Mouse (Mus musculus): Measurements from ENCODE around the gene Ntn1. TPM values are rescaled to one million over a fixed set of nuclear protein-coding genes. Genes with fewer than 3 reads are reported as not detected.

Gene Ntn1
- polyA plus RNA-seq, 1 experiment, result 24.4 TPM

DNA sequence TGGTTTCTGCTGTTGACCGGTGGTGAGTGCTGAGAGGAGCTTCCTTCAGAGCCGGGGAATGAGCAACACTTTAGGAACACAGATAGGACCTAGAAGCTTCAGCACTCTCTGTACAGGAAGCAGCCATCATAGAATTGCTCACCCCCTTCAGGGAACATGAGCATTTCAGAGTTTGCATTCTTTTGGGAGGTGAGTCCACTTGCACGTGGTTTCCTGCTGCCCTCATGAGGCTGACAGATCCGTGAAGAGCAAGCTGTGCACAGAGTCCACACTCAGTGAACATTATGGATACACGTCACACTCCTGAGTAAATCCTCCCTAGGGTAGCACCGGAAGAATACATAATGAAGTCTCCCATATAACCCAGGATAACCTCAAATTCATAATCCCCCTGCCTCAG lies 205.5 kb downstream of the Ntn1 start:
- no peak overlapping the region for H3K27ac ChIP-seq (ENCODE audit: insufficient read depth, low read depth, low read length)
- H3K4me1 ChIP-seq (ENCODE audit: control insufficient read depth, insufficient read depth, low read length), result no peaks in the 10 kb centered on the region
- TF ChIP-seq POLR2A (IDR thresholded peaks at IDR 0.05; ENCODE audit: low read depth, low read length), result no peak
- 0 out of 2 replicates have a peak, but pooled peaks have one; percentile 30 for TF ChIP-seq CTCF (conservative IDR thresholded peaks at IDR 0.05; ENCODE audit: insufficient read depth, insufficient read length, low read depth, low read length)

DNA sequence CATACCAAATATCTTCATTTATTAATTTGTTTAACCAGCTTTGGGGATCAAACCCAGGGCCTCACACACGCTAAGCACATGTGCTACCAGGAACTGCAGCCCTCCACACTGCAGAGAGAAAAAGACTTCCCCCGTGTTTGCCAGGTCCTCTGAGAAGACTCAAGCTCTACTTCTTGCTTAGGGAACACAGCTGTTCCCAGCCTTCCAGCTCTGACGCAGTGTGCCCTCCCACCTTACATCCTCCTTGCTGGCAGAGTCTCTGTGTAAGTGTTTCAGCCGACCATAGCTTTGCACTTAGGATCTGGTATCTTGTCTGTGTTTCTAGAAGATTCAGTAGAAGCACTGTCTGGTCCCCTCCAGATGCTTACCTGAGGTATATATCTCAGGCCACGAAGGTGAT lies 209.8 kb downstream of the Ntn1 start:
- Histone ChIP-seq H3K4me1 (ENCODE audit: control insufficient read depth, insufficient read depth, low read length) (peaks cover 3% of the 10 kb centered on the region; the same call in 1 of the 2 replicates), H3K36me3 (ENCODE audit: control insufficient read depth, insufficient read depth, low read length) (no peaks in the 10 kb centered on the region), H3K27me3 (replicated peaks; ENCODE audit: control insufficient read depth, insufficient read depth, low read length) (no peaks in the 10 kb centered on the region), H3K4me3 (ENCODE audit: insufficient read depth, low read depth, low read length) (no peak overlapping the region), H3K27ac (ENCODE audit: insufficient read depth, low read depth, low read length) (no peak overlapping the region)
- WGBS, result 88% methylated on average over 5 of the region's 5 CpGs
- TF ChIP-seq POLR2A (IDR thresholded peaks at IDR 0.05; ENCODE audit: low read depth, low read length) (no peak), CTCF (conservative IDR thresholded peaks at IDR 0.05; ENCODE audit: insufficient read depth, insufficient read length, low read depth, low read length) (no peak)
- no peak for DNase-seq

More for the DNA sequence above, 205.5 kb downstream of the Ntn1 start:
- no peak for DNase-seq
- H3K4me3 ChIP-seq (ENCODE audit: insufficient read depth, low read depth, low read length), result no peak overlapping the region
- no peaks in the 10 kb centered on the region for H3K27me3 ChIP-seq (replicated peaks; ENCODE audit: control insufficient read depth, insufficient read depth, low read length)
- 56% methylated on average over 6 of the region's 6 CpGs for WGBS
- H3K36me3 ChIP-seq (ENCODE audit: control insufficient read depth, insufficient read depth, low read length), result no peaks in the 10 kb centered on the region

DNA sequence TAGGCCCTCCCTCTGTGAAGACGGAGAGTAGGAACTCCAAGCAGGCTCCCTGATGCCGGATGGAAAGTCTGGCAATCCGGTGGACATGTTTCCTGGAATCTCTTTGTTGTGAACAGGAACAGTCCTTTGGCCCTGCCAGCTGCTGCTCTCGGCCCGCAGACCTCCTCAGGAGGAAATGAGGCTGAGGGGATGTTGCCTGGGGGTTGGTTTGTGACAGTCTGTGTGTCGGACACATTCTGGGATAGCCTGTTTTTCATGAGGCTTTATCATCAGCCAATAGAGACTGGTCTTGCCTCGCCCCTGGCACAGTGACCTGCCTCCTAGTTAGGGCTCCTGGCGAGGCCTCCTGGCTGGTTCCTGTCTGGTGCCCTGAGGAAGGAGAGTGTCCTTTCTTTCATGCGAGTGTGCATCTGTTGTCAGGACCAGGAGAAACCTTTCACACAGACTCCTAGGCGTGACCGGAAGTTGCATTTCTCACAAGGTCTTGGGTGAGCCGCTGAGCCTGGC lies 211.9 kb downstream of the Ntn1 start:
- TF ChIP-seq CTCF (conservative IDR thresholded peaks at IDR 0.05; ENCODE audit: insufficient read depth, insufficient read length, low read depth, low read length), result no peak
- TF ChIP-seq POLR2A (IDR thresholded peaks at IDR 0.05; ENCODE audit: low read depth, low read length), result no peak
- Histone ChIP-seq H3K27ac (ENCODE audit: insufficient read depth, low read depth, low read length) (no peak overlapping the region), H3K27me3 (replicated peaks; ENCODE audit: control insufficient read depth, insufficient read depth, low read length) (no peaks in the 10 kb centered on the region), H3K36me3 (ENCODE audit: control insufficient read depth, insufficient read depth, low read length) (no peaks in the 10 kb centered on the region), H3K4me3 (ENCODE audit: insufficient read depth, low read depth, low read length) (no peak overlapping the region), H3K4me1 (ENCODE audit: control insufficient read depth, insufficient read depth, low read length) (peaks cover 3% of the 10 kb centered on the region; the same call in 1 of the 2 replicates)
- peak; percentile 54 for DNase-seq
- WGBS, result 61% methylated on average over 12 of the region's 12 CpGs

DNA sequence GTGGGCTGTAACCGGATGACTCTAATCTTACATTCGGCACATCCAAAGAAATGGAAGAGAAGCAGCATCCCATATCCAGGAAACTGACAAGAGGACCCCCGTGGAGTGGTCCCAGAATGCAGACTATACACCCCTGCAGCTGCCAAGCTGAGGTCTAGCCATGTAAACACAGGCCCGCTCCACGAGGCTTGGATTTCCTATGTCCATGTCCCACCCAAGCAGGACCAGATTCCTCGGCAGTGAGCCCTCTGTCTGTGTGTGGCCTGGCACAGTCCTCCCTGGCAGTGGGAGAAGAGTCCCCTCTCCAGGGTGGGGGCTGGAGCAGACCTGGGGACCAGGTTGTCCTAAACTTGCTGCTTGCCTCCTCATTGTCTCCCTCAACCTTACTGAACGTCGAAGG lies 213.4 kb downstream of the Ntn1 start:
- DNase-seq, result no peak
- WGBS, result 80% methylated on average over 8 of the region's 8 CpGs
- Histone ChIP-seq H3K27ac (ENCODE audit: insufficient read depth, low read depth, low read length) (no peak overlapping the region), H3K27me3 (replicated peaks; ENCODE audit: control insufficient read depth, insufficient read depth, low read length) (no peaks in the 10 kb centered on the region), H3K36me3 (ENCODE audit: control insufficient read depth, insufficient read depth, low read length) (no peaks in the 10 kb centered on the region), H3K4me3 (ENCODE audit: insufficient read depth, low read depth, low read length) (no peak overlapping the region), H3K4me1 (ENCODE audit: control insufficient read depth, insufficient read depth, low read length) (peaks cover 3% of the 10 kb centered on the region; the same call in 1 of the 2 replicates)
- TF ChIP-seq CTCF (conservative IDR thresholded peaks at IDR 0.05; ENCODE audit: insufficient read depth, insufficient read length, low read depth, low read length) (no peak), POLR2A (IDR thresholded peaks at IDR 0.05; ENCODE audit: low read depth, low read length) (no peak)

DNA sequence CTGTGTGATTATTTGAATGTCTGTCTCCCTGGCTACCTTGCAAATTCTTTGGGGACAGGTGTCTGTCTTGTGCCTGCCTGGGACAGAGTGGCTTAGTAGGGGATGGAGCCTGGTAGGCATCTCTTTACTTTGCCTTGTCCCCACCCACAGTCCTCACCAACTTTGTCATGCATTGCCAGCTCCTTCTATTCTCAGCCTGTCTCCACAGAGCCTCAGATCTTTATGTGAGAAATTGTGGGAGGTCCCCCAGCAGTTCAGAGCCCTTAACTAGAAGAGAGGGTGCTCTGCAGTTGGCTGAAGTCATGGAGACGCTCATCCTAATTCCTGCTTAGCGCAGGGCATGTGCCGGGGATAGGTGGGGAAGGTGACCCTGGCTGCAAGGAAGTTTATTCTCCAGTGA lies 215.0 kb downstream of the Ntn1 start:
- no peak for DNase-seq
- Histone ChIP-seq H3K4me3 (ENCODE audit: insufficient read depth, low read depth, low read length) (no peak overlapping the region), H3K27me3 (replicated peaks; ENCODE audit: control insufficient read depth, insufficient read depth, low read length) (no peaks in the 10 kb centered on the region), H3K27ac (ENCODE audit: insufficient read depth, low read depth, low read length) (no peak overlapping the region), H3K36me3 (ENCODE audit: control insufficient read depth, insufficient read depth, low read length) (no peaks in the 10 kb centered on the region), H3K4me1 (ENCODE audit: control insufficient read depth, insufficient read depth, low read length) (peaks cover 3% of the 10 kb centered on the region; the same call in 1 of the 2 replicates)
- TF ChIP-seq POLR2A (IDR thresholded peaks at IDR 0.05; ENCODE audit: low read depth, low read length) (no peak), CTCF (conservative IDR thresholded peaks at IDR 0.05; ENCODE audit: insufficient read depth, insufficient read length, low read depth, low read length) (no peak)
- WGBS, result 94% methylated on average over 3 of the region's 3 CpGs

DNA sequence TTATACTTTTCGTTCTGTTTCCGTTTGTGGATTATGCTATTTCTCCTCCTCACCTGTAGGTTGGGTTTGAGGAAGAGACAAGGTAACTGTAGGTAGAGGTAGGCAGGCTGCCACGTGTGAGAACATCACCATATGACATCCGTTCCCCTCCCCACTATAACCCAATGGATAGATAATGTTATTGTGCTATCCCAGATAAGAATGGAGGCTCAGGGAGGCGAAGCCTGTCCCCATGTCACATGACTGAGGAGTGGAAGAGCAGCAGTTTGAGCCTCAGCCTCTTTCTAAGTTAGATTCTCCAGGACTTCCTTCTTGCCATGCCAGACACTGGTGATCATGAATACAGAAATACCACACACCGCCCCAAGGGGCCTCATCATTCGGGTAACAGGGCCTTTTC lies 223.2 kb downstream of the Ntn1 start:
- Histone ChIP-seq H3K36me3 (ENCODE audit: control insufficient read depth, insufficient read depth, low read length) (no peaks in the 10 kb centered on the region), H3K4me1 (ENCODE audit: control insufficient read depth, insufficient read depth, low read length) (no peaks in the 10 kb centered on the region), H3K4me3 (ENCODE audit: insufficient read depth, low read depth, low read length) (no peak overlapping the region), H3K27me3 (replicated peaks; ENCODE audit: control insufficient read depth, insufficient read depth, low read length) (no peaks in the 10 kb centered on the region), H3K27ac (ENCODE audit: insufficient read depth, low read depth, low read length) (no peak overlapping the region)
- no peak for DNase-seq
- WGBS, result 92% methylated on average over 7 of the region's 7 CpGs
- TF ChIP-seq POLR2A (IDR thresholded peaks at IDR 0.05; ENCODE audit: low read depth, low read length) (no peak), CTCF (conservative IDR thresholded peaks at IDR 0.05; ENCODE audit: insufficient read depth, insufficient read length, low read depth, low read length) (no peak)

DNA sequence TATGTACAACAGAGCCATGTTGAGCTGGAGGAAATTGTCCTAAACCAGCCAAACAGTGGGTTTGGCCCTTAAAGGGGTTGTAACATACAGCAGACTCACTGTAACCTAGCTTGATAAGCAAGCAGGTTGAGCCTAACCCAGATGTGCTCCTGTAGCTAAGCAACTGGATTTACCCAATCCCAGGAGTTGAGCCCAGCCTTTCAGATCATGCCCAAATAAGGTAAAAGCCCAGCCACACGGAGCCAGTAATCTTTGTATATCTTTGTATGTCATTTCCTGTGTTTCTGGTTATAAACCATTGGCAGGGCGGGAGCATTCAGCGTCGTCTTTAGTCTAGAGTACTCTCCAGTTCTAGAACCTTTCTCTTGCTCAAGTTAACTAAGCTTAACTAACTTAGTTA lies 224.1 kb downstream of the Ntn1 start:
- no peak overlapping the region for H3K4me3 ChIP-seq (ENCODE audit: insufficient read depth, low read depth, low read length)
- H3K27me3 ChIP-seq (replicated peaks; ENCODE audit: control insufficient read depth, insufficient read depth, low read length), result no peaks in the 10 kb centered on the region
- no peak overlapping the region for H3K27ac ChIP-seq (ENCODE audit: insufficient read depth, low read depth, low read length)
- peaks cover 3% of the 10 kb centered on the region; the same call in 1 of the 2 replicates for H3K4me1 ChIP-seq (ENCODE audit: control insufficient read depth, insufficient read depth, low read length)
- TF ChIP-seq POLR2A (IDR thresholded peaks at IDR 0.05; ENCODE audit: low read depth, low read length) (no peak), CTCF (conservative IDR thresholded peaks at IDR 0.05; ENCODE audit: insufficient read depth, insufficient read length, low read depth, low read length) (no peak)
- no peaks in the 10 kb centered on the region for H3K36me3 ChIP-seq (ENCODE audit: control insufficient read depth, insufficient read depth, low read length)
- 62% methylated on average over 4 of the region's 4 CpGs for WGBS
- DNase-seq, result no peak

All from kidney, adult 2 months (tissue).